Mouse (Mus musculus): Measurements from ENCODE around the gene Mki67.
A peak's percentile ranks its signal among the peaks of the same experiment; 100 is the strongest.
"Not testable (repeated sequence)": the region's sequence is repeated elsewhere in the genome, so short reads cannot be mapped to it uniquely, and the experiment has no call there.

The Mki67 gene

DNA sequence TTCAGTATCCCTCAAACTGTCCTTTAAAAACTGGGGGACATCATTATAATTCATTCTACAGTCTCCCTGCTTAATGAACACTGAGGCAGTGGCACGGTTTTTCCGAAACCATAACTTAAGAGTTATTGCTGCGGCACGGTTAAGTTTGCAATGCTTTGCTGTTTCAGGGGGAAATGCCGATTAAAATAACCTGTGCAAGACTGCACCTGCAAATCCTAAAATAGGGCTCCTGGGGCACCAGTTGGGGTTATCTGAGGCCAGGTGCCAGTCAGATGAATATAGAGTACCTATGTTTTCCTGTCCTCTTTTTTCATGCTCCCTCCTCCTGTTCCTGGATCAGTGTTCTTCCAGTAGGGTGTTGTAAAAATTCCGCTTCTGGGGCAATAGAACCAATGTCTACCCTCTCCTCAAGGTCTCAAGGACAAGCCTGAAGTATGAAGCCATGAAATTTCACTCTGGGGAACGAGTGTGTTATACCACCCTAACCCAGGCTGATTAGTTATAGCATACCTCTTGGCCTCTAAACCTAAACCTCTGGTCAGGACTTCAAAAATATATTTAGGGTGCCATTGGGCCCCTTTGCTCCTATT, 902 bp upstream of the Mki67 start:
- DNase-seq (ENCODE audit: low spot score): no peak

DNA sequence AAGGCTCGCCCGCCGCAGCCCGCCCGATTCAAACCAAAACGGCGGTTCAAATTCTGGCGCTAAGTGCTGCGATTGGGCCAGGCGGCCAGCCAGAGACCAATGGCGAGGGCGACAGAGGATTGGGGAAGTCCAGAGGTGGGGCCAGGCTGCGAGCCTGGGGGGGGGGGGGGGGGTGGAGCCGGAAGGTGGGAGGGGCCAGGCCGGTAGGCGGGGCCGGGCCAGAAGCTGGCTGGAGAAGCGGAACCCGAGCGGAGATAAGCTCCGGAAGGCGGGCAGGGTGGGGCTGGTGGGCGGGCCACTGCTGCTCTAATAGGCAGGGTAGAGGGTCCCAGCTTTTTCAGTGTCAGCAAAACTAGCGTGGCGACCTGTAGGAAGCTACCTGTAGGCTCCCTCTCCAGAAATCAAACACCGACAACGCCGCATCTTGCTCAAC, 300 bp upstream of the Mki67 start:
- peak; percentile 91 for DNase-seq (ENCODE audit: low spot score)

DNA sequence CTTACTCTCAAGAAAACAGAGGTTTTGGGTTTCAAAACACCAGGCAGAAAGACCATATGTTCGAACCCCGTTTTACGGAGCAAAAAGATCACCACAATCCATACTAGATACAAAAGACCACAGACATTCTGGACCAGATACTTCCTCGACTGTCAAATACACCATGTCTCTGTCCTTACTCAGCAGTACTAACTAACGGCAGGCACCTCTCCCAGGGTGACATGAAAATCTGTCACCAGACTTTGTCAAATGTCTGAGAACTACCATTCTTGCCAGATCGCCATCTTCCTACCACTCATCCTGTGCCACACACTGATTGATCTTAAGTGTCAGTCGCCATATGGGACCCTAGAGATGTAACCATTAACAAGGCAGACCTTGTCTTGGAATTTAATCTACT, 995 bp downstream of the Mki67 start:
- no peak for DNase-seq (ENCODE audit: low spot score)

DNA sequence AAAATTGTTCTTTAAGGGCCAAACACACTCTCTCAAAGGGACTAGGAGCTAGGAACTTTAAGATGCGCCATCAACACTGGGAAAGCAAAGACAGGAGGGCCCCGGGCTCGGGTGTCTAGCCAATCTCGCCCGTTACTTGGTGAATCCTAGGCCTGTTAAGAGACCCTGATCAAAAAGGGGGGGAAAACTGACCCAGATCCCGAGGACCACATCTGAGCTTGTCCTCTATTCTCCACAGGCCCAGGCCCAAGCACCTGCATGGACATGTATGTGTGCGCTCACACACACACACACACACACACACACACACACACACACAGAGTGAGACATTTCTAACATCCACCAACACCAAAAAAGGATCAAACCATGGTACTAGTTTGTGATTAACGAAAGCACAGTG, 2.8 kb downstream of the Mki67 start:
- DNase-seq (ENCODE audit: low spot score): no peak

DNA sequence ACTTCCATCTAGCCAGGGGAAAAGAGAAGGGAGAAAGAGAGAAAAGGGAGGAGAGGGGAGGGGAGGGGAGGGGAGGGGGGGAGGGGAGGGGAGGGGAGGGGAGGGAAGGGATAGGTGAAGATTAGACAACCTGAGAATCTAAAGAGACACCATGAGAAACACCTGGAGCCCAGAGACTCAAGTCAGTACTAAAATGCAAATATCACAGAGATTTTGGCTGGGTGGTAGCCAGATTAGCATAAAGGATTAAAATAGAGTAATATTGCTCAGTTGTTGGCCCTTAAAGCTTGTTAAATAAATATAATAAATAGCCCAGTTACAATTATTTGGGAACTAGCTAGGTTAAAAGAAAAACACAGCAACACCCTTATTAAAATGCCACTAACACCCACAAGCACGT, 3.6 kb downstream of the Mki67 start:
- DNase-seq (ENCODE audit: low spot score): no peak

DNA sequence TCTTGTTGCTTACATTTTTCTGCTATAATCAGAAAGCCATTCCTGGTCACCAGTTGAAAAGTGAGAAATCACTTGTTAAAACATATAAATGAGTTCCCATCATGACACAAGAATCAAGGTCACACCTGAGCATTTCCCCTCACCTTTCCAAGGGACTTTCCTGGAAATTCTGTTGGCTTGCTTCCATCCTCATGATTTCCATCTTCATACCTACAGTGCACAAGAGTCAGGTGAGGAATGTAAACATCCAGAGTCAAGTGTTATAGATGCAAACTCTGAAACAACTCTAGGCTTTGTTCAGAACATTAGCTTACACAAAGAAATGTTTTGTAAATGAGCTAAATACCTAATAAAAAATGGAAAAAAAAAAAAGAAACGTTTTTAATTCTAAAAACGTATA, 5.5 kb downstream of the Mki67 start:
- DNase-seq (ENCODE audit: low spot score): no peak

DNA sequence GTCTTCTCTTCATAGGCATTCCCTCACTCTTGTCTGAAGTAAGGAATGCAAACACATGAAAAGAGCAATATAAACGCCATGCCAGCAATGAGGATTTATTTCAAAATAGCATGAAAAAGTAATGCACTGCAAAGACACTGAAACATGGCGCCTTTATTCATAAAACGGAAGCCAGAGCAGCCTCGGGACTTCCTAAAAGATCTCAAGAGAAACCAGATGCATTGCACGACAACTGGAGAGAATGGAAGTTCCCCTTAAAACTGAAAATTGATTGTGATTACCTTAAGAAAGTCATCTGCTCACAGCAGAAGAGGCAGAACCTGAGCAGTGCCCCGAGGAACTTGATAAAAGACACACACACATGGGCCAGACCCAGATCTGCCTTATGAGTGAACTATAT, 10.4 kb downstream of the Mki67 start:
- no peak for DNase-seq (ENCODE audit: low spot score)

DNA sequence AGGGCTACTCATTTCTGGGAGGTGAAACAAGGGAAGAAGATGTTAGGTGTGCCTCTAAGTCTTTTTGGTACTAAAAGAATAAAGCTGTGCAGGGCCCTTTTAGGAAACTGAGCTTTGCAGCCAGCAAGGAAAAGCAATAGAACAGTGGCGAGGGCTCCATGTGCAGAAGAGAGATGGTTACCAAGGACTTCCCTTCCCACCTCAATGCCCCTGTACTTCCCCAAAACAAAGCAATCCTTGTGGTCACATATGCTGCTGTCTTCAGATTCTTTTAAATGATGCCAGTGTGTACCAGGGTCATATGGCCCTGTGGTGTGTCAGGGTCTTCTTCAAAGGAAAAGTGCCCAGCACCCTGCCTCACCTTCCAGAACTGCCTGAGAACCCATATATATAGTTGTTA, 11.1 kb downstream of the Mki67 start:
- no peak for DNase-seq (ENCODE audit: low spot score)

DNA sequence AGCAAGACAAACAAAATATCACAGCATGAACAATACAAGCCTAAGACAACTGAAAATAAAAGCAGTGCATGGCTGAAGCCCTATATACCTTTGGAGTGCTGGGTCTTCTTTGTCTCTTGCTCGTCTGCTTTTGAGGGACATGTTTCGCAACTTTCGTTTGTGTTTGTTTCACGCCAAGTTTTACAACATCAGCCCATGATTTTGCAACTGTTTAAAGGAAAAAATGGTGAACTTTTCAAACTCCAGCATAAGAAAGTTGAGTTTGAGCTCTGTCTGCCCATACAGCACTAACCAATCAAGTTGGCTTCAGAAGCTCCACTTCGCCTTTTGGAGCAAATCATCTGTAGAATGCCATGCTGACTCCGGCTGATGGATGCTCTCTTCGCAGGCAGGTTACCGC, 11.9 kb downstream of the Mki67 start:
- DNase-seq (ENCODE audit: low spot score): no peak

DNA sequence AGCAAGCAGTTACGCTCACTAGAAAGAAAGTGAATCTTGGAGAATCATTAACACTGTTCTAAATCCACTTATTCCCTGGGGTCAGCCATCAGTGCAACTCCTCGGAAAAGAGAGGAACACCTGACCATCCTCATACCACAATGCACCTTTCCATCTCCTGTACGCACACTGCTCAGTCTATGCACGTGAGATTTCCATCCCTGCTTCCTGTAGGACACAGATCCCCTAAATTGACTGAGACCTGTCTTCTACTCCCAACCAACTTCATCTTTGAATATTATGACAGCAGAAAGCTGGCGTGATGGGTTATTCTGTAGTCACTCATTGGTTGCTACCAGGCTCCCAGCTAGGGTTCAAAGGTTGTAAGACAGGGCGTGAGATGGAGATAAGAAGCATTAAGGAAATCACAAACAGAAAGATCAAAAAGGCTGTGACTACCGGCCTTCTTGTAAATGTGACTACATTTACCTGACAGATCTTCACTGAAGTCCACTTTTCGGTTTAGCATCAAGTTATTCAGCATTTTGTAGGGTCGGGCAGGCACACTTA, 12.5 kb downstream of the Mki67 start:
- DNase-seq (ENCODE audit: low spot score): no peak

DNA sequence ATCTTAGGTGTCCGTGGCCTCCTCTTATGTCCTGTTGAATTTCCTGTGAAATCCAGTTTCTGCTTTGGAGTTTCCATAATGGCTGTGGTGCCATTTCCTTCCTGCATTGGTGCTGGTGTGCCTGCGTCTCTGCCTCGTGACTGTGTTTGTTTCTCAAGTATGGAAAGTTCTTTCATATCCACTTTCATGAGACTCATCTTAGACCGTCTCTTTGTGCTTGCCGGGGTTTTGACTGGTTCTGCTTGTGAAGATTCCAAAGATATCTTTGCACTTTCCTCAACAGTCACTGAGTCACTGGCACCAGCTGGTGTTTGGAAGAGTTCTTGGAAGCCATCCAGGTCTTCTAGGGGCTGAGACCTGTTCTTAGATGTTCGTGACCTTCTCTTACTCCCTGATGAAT, 16.8 kb downstream of the Mki67 start:
- not testable (repeated sequence) for DNase-seq (ENCODE audit: low spot score)

DNA sequence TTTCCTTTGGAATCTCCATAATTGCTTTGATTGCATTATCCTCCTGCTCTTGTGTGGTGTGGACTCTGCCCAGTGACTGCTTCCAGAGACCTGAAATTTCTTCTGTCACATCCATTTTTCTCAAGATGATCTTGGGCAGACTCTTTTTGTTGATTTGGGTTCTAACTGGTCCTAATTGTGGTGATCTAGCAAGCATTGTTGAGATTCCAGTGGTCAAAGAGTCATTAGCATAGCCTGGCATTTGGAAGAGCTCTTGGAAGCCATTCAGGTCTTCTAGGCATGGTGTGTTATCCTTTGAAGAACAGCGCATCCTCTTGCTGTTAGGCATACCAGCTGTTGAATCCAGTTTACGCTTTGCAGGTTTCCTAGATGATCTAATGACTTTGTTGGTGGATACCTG, 17.8 kb downstream of the Mki67 start:
- DNase-seq (ENCODE audit: low spot score): no peak

DNA sequence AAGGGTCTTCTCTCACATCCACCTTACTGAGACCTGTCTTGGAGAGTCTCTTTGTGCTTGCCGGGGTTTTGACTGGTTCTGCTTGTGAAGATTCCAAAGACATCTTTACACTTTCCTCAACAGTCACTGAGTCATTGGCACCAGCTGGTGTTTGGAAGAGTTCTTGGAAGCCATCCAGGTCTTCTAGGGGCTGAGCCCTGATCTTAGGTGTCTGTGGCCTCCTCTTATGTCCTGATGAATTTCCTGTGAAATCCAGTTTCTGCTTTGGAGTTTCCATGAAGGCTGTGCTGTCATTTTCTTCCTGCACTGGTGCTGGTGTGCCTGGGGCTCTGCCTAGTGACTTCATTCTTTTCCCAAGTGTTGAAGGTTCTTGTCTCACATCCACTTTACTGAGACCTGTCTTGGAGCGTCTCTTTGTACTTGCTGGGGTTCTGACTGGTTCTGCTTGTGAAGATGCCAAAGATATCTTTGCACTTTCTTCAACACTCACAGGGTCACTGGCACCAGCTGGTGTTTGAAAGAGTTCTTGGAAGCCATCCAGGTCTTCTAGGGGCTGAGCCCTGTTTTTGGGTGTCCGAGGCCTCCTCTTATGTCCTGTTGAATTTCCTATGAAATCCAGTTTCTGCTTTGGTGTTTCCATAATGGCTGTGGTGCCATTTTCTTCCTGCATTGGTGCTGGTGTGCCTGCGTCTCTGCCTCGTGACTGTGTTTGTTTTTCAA, 19.0 kb downstream of the Mki67 start:
- DNase-seq (ENCODE audit: low spot score): not testable (repeated sequence)

DNA sequence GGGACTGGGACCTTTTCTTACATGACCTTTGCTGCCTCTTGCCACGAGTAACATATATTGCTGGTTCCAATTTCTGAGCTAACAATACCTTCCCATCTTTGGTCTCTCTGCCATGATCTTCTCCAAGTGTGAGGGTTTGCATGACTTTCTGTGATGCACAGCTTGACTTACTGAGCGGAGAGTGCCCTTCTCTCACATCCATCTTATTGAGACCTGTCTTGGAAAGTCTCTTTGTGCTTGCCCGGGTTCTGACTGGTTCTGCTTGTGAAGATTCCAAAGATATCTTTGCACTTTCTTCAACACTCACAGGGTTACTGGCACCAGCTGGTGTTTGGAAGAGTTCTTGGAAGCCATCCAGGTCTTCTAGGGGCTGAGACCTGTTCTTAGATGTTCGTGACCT, 20.0 kb downstream of the Mki67 start:
- no peak for DNase-seq (ENCODE audit: low spot score)

DNA sequence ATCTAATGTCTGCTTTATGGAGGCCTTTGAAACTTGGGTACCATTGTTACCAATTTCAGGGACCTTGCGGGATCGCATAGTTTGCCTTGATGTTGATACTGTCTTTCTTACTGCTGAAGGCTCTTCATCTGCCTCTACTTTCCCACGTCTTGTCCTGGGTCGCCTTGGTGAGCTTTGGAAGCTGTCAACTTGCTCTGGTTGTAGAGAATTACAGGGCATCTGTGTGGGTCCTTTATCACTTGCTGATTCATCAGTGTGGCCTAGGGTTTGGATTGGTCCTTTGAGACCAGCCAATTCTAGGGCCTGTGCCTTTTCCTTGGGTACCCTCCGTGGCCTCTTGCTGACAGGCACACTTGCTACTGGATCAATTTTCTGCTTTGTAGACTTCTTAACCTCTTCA, 21.4 kb downstream of the Mki67 start:
- DNase-seq (ENCODE audit: low spot score): no peak

DNA sequence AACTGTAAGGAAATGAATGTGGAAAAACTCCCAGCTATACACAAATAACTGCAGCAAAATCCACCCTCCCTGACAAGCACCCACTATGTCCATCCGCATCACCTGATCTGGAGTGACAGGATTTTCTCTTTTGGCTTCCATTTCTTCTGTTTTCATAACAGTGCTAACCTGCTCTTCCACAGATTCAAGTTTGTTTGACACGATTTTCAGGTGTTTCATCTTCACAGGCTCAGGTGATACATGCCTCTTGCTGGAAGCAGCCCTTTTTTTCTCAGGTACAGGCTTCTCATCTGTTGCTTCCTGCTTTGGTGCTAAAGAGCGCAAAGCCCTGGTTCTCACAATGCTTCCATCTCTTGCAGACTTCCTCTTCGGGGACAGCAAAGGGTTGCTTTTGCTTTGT, 22.0 kb downstream of the Mki67 start:
- no peak for DNase-seq (ENCODE audit: low spot score)

DNA sequence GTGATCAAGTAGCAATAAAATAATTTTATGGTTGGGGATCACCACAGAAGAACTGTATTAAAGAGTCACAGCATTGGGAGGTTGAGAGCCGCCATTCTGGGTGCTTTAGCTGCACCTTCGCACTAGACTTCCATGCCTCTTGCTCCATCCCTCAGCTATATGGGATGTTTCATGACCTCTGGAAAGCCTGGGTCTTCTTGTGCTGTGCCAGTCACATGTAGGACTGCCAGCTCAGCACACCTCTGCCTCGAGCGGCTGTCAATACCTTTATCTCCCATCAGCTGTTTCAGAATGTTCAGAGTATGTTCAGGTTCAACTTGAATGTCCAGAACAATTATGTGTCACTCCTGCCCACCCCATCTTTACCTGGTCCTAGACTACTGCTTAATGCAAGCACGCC, 24.2 kb downstream of the Mki67 start:
- DNase-seq (ENCODE audit: low spot score): no peak

DNA sequence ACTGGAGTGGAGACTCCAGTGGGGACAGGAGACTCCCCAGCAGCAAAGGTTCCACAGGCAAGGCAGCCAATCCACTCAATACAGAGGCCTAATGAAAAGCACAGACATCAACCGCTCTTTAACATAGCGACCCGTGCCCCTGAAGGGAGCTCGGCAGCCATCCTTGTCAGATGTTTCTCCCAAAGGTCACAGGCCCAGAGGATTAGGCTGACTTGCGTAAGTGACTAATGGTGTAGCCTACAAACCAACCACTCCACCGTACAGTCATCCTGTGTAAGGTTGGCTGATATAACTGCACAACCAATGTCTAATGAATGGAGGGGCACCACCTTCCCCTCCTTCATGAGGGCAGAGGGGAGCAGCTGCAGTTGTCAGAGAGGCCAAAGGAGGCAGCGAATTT, 26.8 kb downstream of the Mki67 start:
- DNase-seq (ENCODE audit: low spot score): no peak

DNA sequence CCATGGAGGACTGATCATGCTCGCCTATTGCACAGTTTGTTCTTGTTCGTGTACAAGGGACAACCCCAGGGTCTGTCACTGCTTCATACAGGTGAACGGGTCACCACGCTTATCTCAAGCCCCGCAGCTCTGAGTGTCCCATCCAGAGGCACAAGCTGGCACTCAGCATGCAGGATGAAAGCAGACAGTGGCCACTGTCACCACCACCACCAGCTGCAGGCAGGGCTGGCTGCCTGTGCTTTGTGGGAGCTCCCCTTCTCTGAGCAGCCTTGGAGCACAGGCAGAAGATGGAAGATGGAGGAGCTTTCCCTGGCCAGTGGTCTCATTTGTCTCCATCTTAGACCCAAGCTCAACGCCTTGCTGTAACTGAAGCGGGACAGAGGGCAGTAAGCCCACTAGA, 31.2 kb downstream of the Mki67 start:
- DNase-seq (ENCODE audit: low spot score): no peak

DNA sequence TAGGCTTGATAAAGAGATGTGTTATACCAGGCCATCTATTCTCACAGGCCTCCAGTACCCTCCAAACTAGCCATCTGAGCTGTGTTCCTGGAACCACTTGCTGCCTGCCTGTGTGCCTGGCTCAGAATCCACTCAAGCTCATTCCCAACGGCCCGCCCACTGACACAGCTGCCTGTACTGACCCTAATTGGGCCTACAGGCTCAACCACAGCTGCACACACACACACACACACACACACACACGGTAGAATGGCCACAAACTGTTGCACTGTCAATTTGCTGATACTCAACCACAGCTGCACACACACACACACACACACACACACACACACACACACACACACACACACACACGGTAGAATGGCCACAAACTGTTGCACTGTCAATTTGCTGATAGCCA, 32.1 kb downstream of the Mki67 start:
- not testable (repeated sequence) for DNase-seq (ENCODE audit: low spot score)

DNA sequence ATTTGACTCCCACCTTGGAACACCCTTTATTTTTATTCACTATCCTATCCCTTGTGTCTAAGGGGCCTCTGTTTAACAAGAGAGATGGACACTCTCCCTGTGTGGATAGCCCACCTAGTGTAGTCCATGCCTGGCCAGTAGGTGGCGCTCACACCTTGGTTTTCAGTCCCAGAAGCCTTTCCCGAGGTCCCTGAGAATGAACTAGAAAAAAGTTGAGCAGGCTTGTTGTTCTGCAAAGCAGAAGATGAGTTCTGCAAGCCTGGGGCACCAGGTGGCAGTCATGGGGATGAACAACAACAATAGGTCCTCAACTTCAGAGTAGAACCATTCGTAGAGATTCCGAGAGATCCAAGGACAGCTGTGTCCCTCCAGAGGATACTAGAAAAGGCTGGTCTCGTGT, 35.8 kb downstream of the Mki67 start:
- DNase-seq (ENCODE audit: low spot score): peak; percentile 84

DNA sequence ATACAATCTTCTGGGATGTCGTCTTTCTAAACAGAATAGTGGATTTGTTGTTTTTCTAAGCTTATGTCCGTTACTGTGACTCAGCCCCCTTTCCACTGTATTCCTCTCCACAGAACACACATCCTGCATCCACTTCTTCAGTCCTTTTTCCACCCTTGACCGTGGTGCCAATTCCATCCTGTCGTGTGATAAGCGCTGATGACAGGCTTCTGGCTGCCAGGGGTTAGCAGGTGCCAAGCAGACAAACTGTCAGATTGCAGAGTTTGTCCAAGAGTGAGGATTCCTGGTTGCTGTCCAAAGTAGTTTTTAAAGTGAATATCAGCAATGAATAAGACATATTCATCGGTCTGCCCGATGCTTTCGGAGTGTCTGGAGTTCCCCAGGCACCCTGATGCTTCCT, 39.4 kb downstream of the Mki67 start:
- no peak for DNase-seq (ENCODE audit: low spot score)

DNA sequence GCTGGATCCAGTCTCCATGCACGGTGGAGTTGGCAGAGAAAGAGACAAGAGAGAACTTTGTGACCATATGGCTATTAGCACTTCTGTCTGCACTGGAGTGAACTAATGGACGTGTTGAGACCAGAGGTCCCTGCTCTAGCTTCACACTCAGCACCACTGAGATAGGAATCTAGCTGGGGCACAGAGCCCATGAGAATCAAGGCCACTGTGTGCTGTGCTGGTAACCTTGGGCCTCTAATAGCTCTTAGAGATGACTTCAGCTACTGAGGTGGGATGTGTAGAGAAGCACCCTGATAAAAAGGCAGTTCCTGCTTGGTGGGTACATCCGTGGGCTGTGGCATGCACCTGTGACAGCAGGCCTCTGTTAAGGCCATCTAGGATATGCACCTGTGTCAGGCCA, 42.6 kb downstream of the Mki67 start:
- no peak for DNase-seq (ENCODE audit: low spot score)
